Mouse (Mus musculus) embryo, embryonic 10 days (tissue): ENCODE data around the gene Wdr45.
"Not testable (repeated sequence)": the region's sequence is repeated elsewhere in the genome, so short reads cannot be mapped to it uniquely, and the experiment has no call there.

Experiments used
- DNase-seq: peaks from one replicate; pipeline ENCODE4 v3.0.0-alpha.2; 2015; ENCODE audit warnings: low spot score

Gene Wdr45

GRCm38 (mm10) chrX:7721514-7722281 is 7.6 kb downstream of the Wdr45 start, which contains the start of gene Gm45208:
Gene Gm45208 (plus strand): TSS chrX:7722245.
- DNase-seq, result peak; percentile 74

- DNase-seq, result no peak
These were observed 8.1 kb downstream of the Wdr45 start for GRCm38 (mm10) chrX:7722282-7722611.

GRCm38 (mm10) chrX:7722691-7723090 is 8.6 kb downstream of the Wdr45 start:
- DNase-seq, result no peak

- DNase-seq, result no peak
These were observed 10.0 kb downstream of the Wdr45 start for GRCm38 (mm10) chrX:7724135-7724534.

GRCm38 (mm10) chrX:7725841-7726240 is 11.7 kb downstream of the Wdr45 start:
- DNase-seq, result no peak

GRCm38 (mm10) chrX:7727176-7727575 is 13.0 kb downstream of the Wdr45 start:
- DNase-seq, result no peak

GRCm38 (mm10) chrX:7728215-7728921 is 14.2 kb downstream of the Wdr45 start, which contains the start of gene Praf2:
Gene Praf2 (plus strand): TSS chrX:7728439.
- peak; percentile 91 for DNase-seq

- DNase-seq, result no peak
These were observed 14.8 kb downstream of the Wdr45 start for GRCm38 (mm10) chrX:7728922-7729265.

GRCm38 (mm10) chrX:7733571-7734156 is 19.5 kb downstream of the Wdr45 start:
- peak; percentile 63 for DNase-seq

- no peak for DNase-seq
These were observed 25.4 kb downstream of the Wdr45 start for GRCm38 (mm10) chrX:7739336-7740081.

- DNase-seq, result peak; percentile 14
These were observed 26.1 kb downstream of the Wdr45 start for GRCm38 (mm10) chrX:7740082-7740819.

- DNase-seq, result no peak
These were observed 27.0 kb downstream of the Wdr45 start for GRCm38 (mm10) chrX:7741103-7741502.

GRCm38 (mm10) chrX:7743470-7743869 is 29.3 kb downstream of the Wdr45 start:
- DNase-seq, result no peak

- DNase-seq, result no peak
These were observed 30.8 kb downstream of the Wdr45 start for GRCm38 (mm10) chrX:7744940-7745339.

GRCm38 (mm10) chrX:7745429-7745828 is 31.3 kb downstream of the Wdr45 start:
- DNase-seq, result no peak

- DNase-seq, result peak; percentile 87
These were observed 36.4 kb downstream of the Wdr45 start, which contains the start of gene Ccdc120 for GRCm38 (mm10) chrX:7750432-7751116. Gene Ccdc120 (minus strand): TSS chrX:7750905.

- DNase-seq, result not testable (repeated sequence)
These were observed 39.5 kb downstream of the Wdr45 start for GRCm38 (mm10) chrX:7753627-7754026.

- DNase-seq, result peak; percentile 92
These were observed 48.2 kb downstream of the Wdr45 start, which contains the start of gene Tfe3 for GRCm38 (mm10) chrX:7762137-7762920. Gene Tfe3 (plus strand): TSS chrX:7762560.

GRCm38 (mm10) chrX:7762921-7763197 is 48.7 kb downstream of the Wdr45 start:
- DNase-seq, result no peak
